11 mouse cellular contexts compared by ENCODE assay signal in genomic region chr2:71956463-71956862, GRCm38 (mm10). TPM values are rescaled to one million over a fixed set of nuclear protein-coding genes. Genes with fewer than 3 reads are reported as not detected.
DNase-seq lines count a peak whose midpoint lies in the region; ATAC-seq and TF ChIP-seq lines count a peak whose summit lies in the region.
"Had no signal": no experiment of that assay in that cellular context is flagged by ENCODE, and none has a peak within 500 bp of the region (broad histone marks: within the 10 kb centered on the region; RNA-seq: fewer than 3 reads in every experiment).

No protein-coding gene starts in this region.

- no peak for DNase-seq in cerebellum, postnatal 4 days (ENCODE audit: low spot score in 2 of 2)
- DNase-seq in kidney, postnatal 14 days = peak; percentile 16
- DNase-seq in kidney, postnatal 4 days = no peak
- DNase-seq in cerebellum, adult 11 months = peak; percentile 47
- peak; percentile 17 for DNase-seq in lung, adult 2 months
- DNase-seq in liver, postnatal 0 days = no peak
- DNase-seq in gastrocnemius, postnatal 25 days = no peak
- DNase-seq: adrenal gland, postnatal 36 days had no signal

- H3K36me3 ChIP-seq in liver, postnatal 0 days (replicated peaks; ENCODE audit: insufficient read depth, low read length) = no peaks in the 10 kb centered on the region

- no peak overlapping the region for H3K9ac ChIP-seq in liver, postnatal 0 days (replicated peaks)

- WGBS in lung, adult 2 months = 58% methylated on average over 5 of the region's 5 CpGs
- 66% methylated on average over 5 of the region's 5 CpGs for WGBS in liver, postnatal 0 days (ENCODE audit: insufficient replicate concordance)

- H3K4me1 ChIP-seq in lung, adult 2 months (ENCODE audit: control insufficient read depth, insufficient read depth, low read length) = no peaks in the 10 kb centered on the region
- H3K4me1 ChIP-seq in liver, postnatal 0 days (ENCODE audit: insufficient read depth) = no peaks in the 10 kb centered on the region

- H3K4me2 ChIP-seq in liver, postnatal 0 days (ENCODE audit: low read depth, low read length) = no peak overlapping the region
- H3K4me2 ChIP-seq: liver, embryonic 11.5 days had no signal

- no peak overlapping the region for H3K27ac ChIP-seq in liver, postnatal 0 days (ENCODE audit: low read depth)

- TF ChIP-seq CTCF in lung, adult 2 months (IDR thresholded peaks at IDR 0.05; ENCODE audit: insufficient read depth, low read length) = no peak
- no peak for TF ChIP-seq CTCF in liver, postnatal 0 days (IDR thresholded peaks at IDR 0.05; ENCODE audit: low read depth)

- ATAC-seq in cerebellum, adult (ENCODE audit: insufficient number of reproducible peaks, low FRiP score, low TSS enrichment) = peak; percentile 75
- no peak for ATAC-seq in liver, postnatal 0 days
- ATAC-seq: forebrain, embryonic 14.5 days had no signal

- H3K4me3 ChIP-seq in lung, adult 2 months (replicated peaks; ENCODE audit: extremely low read depth, low read depth, low read length) = no peak overlapping the region
- no peak overlapping the region for H3K4me3 ChIP-seq in liver, postnatal 0 days (ENCODE audit: low read depth, low read length)

- no peaks in the 10 kb centered on the region for H3K9me3 ChIP-seq in liver, postnatal 0 days (ENCODE audit: low read length)

- no peak for TF ChIP-seq POLR2A in lung, adult 2 months (IDR thresholded peaks at IDR 0.05; ENCODE audit: borderline replicate concordance, extremely low read depth, low read depth, low read length)

- TF ChIP-seq EP300 in liver, postnatal 0 days (IDR thresholded peaks at IDR 0.05; ENCODE audit: low read depth) = no peak

- H3K27me3 ChIP-seq in liver, postnatal 0 days (ENCODE audit: insufficient read depth, low read length) = no peaks in the 10 kb centered on the region

RNA-seq across cellular contexts. Expression of gene Rapgef4, which starts 24.6 kb away (rescaled TPM):
- polyA plus RNA-seq in lung, adult 2 months (2012; rRNA removed) = 6.4 and 11.4 TPM in 2 replicates
- 25.3 and 30.2 TPM in 2 replicates for polyA plus RNA-seq in liver, postnatal 0 days (2015; fragmentation: Nextera tagmentation; extraction: Ambion mirVana)
- total RNA-seq in gastrocnemius, postnatal 25 days (2021) = 1 to 10 TPM; 1.8 to 2.3 TPM

Comparison
In these comparisons a context has a peak if more than half of its experiments do, and no peak if none do; other contexts are left out.
1. DNase-seq: peak in kidney, postnatal 14 days (single experiment), cerebellum, adult 11 months (single experiment) and lung, adult 2 months (single experiment); none in cerebellum, postnatal 4 days (0 of 2), kidney, postnatal 4 days (0 of 2), liver, postnatal 0 days (single experiment) and gastrocnemius, postnatal 25 days (single experiment).